Mouse (Mus musculus) neural tube, embryonic 12.5 days (tissue): ENCODE measurements around the gene Tex22. TPM values are rescaled to one million over a fixed set of nuclear protein-coding genes. Genes with fewer than 3 reads are reported as not detected.

ENCODE experiments used
- ATAC-seq: fragments of 200-750 bp; cut with Nextera tagmentation; 2 replicates; pipeline ENCODE4 v1.8.0; 2017; ENCODE audit warnings: low read depth, mild to moderate bottlenecking, moderate TSS enrichment, moderate library complexity; ENCODE audit not compliant: low FRiP score
- H3K27ac ChIP-seq: fragments of 300-500 bp; sonication (generic); 2 replicates; pipeline ENCODE4 v1.5.1; 2016
- H3K27me3 ChIP-seq: fragments of 300-500 bp; sonication (generic); replicated peaks from 2 replicates; pipeline ENCODE4 v1.6.1; 2016; ENCODE audit warnings: mild to moderate bottlenecking
- H3K36me3 ChIP-seq: fragments of 300-500 bp; sonication (generic); 2 replicates; pipeline ENCODE4 v1.6.1; 2016; ENCODE audit warnings: mild to moderate bottlenecking
- H3K4me1 ChIP-seq: fragments of 300-500 bp; sonication (generic); 2 replicates; pipeline ENCODE4 v1.6.1; 2016
- H3K4me2 ChIP-seq: fragments of 300-500 bp; sonication (generic); replicated peaks from 2 replicates; pipeline ENCODE4 v1.6.1; 2016; ENCODE audit warnings: mild to moderate bottlenecking
- H3K4me3 ChIP-seq: fragments of 300-500 bp; sonication (generic); 2 replicates; pipeline ENCODE4 v1.5.1; 2016
- H3K9ac ChIP-seq: fragments of 300-500 bp; sonication (generic); 2 replicates; pipeline ENCODE4 v1.6.1; 2016; ENCODE audit warnings: mild to moderate bottlenecking
- H3K9me3 ChIP-seq: fragments of 300-500 bp; sonication (generic); 2 replicates; pipeline ENCODE4 v1.6.1; 2016; ENCODE audit warnings: mild to moderate bottlenecking
- WGBS: fragments of 180-500 bp; shearing (Covaris S2); methylation state at CpG from one replicate; pipeline ENCODE4 v1.1.7; 2016; 5-methylcytosine and 5-hydroxymethylcytosine counted together
- polyA plus RNA-seq: library from polyadenylated mRNA; unstranded; fragments of >200 nt; fragmentation: Nextera tagmentation; extraction: Ambion mirVana; gene quantifications from 2 replicates; pipeline ENCODE4 v1.2.1, GENCODE M21; 2016

Tex22 gene
- polyA plus RNA-seq, 1 experiment from 2014 or later: not detected

- no peak overlapping the region for H3K27ac ChIP-seq
- H3K4me3 ChIP-seq: no peak overlapping the region
- H3K4me1 ChIP-seq: peaks cover 5% of the 10 kb centered on the region; the same call in 1 of the 2 replicates
- no peaks in the 10 kb centered on the region for H3K9me3 ChIP-seq
- no peak overlapping the region for H3K9ac ChIP-seq
- peaks cover 23% of the 10 kb centered on the region for H3K36me3 ChIP-seq
- no peak overlapping the region for H3K4me2 ChIP-seq
- H3K27me3 ChIP-seq: no peaks in the 10 kb centered on the region
- ATAC-seq: no peak
- 89% methylated on average over 10 of the region's 10 CpGs for WGBS
Measured at GRCm38 (mm10) chr12:113109801-113110200, 35.5 kb downstream of the Tex22 start.

GRCm38 (mm10) chr12:113114141-113114540, 39.8 kb downstream of the Tex22 start:
- H3K27ac ChIP-seq: no peak overlapping the region
- no peak overlapping the region for H3K4me3 ChIP-seq
- WGBS: 97% methylated on average over 4 of the region's 4 CpGs
- H3K4me1 ChIP-seq: peaks cover 5% of the 10 kb centered on the region; the same call in 1 of the 2 replicates
- H3K9ac ChIP-seq: no peak overlapping the region
- no peak for ATAC-seq
- no peak overlapping the region for H3K4me2 ChIP-seq
- peaks cover 56% of the 10 kb centered on the region for H3K36me3 ChIP-seq
- H3K27me3 ChIP-seq: no peaks in the 10 kb centered on the region
- H3K9me3 ChIP-seq: no peaks in the 10 kb centered on the region

GRCm38 (mm10) chr12:113114856-113115538, 40.7 kb downstream of the Tex22 start:
- H3K4me2 ChIP-seq: no peak overlapping the region
- H3K36me3 ChIP-seq: peaks cover 60% of the 10 kb centered on the region
- no peak overlapping the region for H3K27ac ChIP-seq
- no peak overlapping the region for H3K4me3 ChIP-seq
- ATAC-seq: no peak
- no peaks in the 10 kb centered on the region for H3K9me3 ChIP-seq
- H3K4me1 ChIP-seq: no peaks in the 10 kb centered on the region
- no peaks in the 10 kb centered on the region for H3K27me3 ChIP-seq
- no peak overlapping the region for H3K9ac ChIP-seq
- WGBS: 89% methylated on average over 16 of the region's 16 CpGs

- H3K9me3 ChIP-seq: no peaks in the 10 kb centered on the region
- H3K27me3 ChIP-seq: no peaks in the 10 kb centered on the region
- H3K4me2 ChIP-seq: no peak overlapping the region
- H3K27ac ChIP-seq: no peak overlapping the region
- WGBS: 87% methylated on average over 20 of the region's 20 CpGs
- 0 out of 2 replicates have a peak overlapping the region, but pooled peaks have one; percentile 17 for H3K9ac ChIP-seq
- ATAC-seq: peak; percentile 62; the same call in 1 of the 2 replicates
- H3K4me1 ChIP-seq: no peaks in the 10 kb centered on the region
- no peak overlapping the region for H3K4me3 ChIP-seq
- H3K36me3 ChIP-seq: peaks cover 85% of the 10 kb centered on the region
Measured at GRCm38 (mm10) chr12:113119516-113120410, 45.5 kb downstream of the Tex22 start.

- no peaks in the 10 kb centered on the region for H3K9me3 ChIP-seq
- H3K4me1 ChIP-seq: no peaks in the 10 kb centered on the region
- no peak overlapping the region for H3K4me2 ChIP-seq
- H3K36me3 ChIP-seq: peaks cover 99% of the 10 kb centered on the region
- H3K27ac ChIP-seq: no peak overlapping the region
- WGBS: 94% methylated on average over 6 of the region's 6 CpGs
- no peak for ATAC-seq
- H3K4me3 ChIP-seq: no peak overlapping the region
- no peak overlapping the region for H3K9ac ChIP-seq
- H3K27me3 ChIP-seq: no peaks in the 10 kb centered on the region
Measured at GRCm38 (mm10) chr12:113124726-113125125, 50.4 kb downstream of the Tex22 start.

GRCm38 (mm10) chr12:113130732-113131131, 56.4 kb downstream of the Tex22 start:
- no peak overlapping the region for H3K9ac ChIP-seq
- no peaks in the 10 kb centered on the region for H3K4me1 ChIP-seq
- no peaks in the 10 kb centered on the region for H3K9me3 ChIP-seq
- H3K4me3 ChIP-seq: no peak overlapping the region
- no peaks in the 10 kb centered on the region for H3K27me3 ChIP-seq
- no peak overlapping the region for H3K4me2 ChIP-seq
- no peak overlapping the region for H3K27ac ChIP-seq
- peaks cover 100% of the 10 kb centered on the region for H3K36me3 ChIP-seq
- WGBS: 92% methylated on average over 8 of the region's 8 CpGs
- ATAC-seq: no peak

GRCm38 (mm10) chr12:113131601-113132000, 57.3 kb downstream of the Tex22 start:
- no peak for ATAC-seq
- H3K27me3 ChIP-seq: no peaks in the 10 kb centered on the region
- no peak overlapping the region for H3K4me2 ChIP-seq
- 97% methylated on average over 14 of the region's 14 CpGs for WGBS
- H3K4me3 ChIP-seq: no peak overlapping the region
- peaks cover 100% of the 10 kb centered on the region for H3K36me3 ChIP-seq
- H3K9me3 ChIP-seq: no peaks in the 10 kb centered on the region
- H3K9ac ChIP-seq: no peak overlapping the region
- no peaks in the 10 kb centered on the region for H3K4me1 ChIP-seq
- H3K27ac ChIP-seq: no peak overlapping the region

GRCm38 (mm10) chr12:113132567-113132966, 58.3 kb downstream of the Tex22 start:
- H3K9me3 ChIP-seq: no peaks in the 10 kb centered on the region
- H3K4me3 ChIP-seq: no peak overlapping the region
- no peak overlapping the region for H3K9ac ChIP-seq
- no peaks in the 10 kb centered on the region for H3K27me3 ChIP-seq
- WGBS: 86% methylated on average over 2 of the region's 2 CpGs
- no peaks in the 10 kb centered on the region for H3K4me1 ChIP-seq
- ATAC-seq: no peak
- H3K4me2 ChIP-seq: no peak overlapping the region
- peaks cover 100% of the 10 kb centered on the region for H3K36me3 ChIP-seq
- no peak overlapping the region for H3K27ac ChIP-seq

GRCm38 (mm10) chr12:113133260-113133659, 59.0 kb downstream of the Tex22 start:
- no peak overlapping the region for H3K27ac ChIP-seq
- peaks cover 100% of the 10 kb centered on the region for H3K36me3 ChIP-seq
- H3K9ac ChIP-seq: no peak overlapping the region
- H3K4me3 ChIP-seq: no peak overlapping the region
- 90% methylated on average over 9 of the region's 9 CpGs for WGBS
- no peak for ATAC-seq
- no peaks in the 10 kb centered on the region for H3K9me3 ChIP-seq
- H3K27me3 ChIP-seq: no peaks in the 10 kb centered on the region
- peaks cover under 1% of the 10 kb centered on the region; the same call in 1 of the 2 replicates for H3K4me1 ChIP-seq
- H3K4me2 ChIP-seq: no peak overlapping the region

- WGBS: 83% methylated on average over 5 of the region's 5 CpGs
- no peak overlapping the region for H3K27ac ChIP-seq
- H3K4me2 ChIP-seq: no peak overlapping the region
- H3K9ac ChIP-seq: no peak overlapping the region
- no peak for ATAC-seq
- H3K27me3 ChIP-seq: no peaks in the 10 kb centered on the region
- H3K4me1 ChIP-seq: peaks cover 7% of the 10 kb centered on the region
- H3K36me3 ChIP-seq: peaks cover 99% of the 10 kb centered on the region
- no peaks in the 10 kb centered on the region for H3K9me3 ChIP-seq
- no peak overlapping the region for H3K4me3 ChIP-seq
Measured at GRCm38 (mm10) chr12:113133861-113134403, 59.6 kb downstream of the Tex22 start.

- H3K4me2 ChIP-seq: no peak overlapping the region
- H3K36me3 ChIP-seq: peaks cover 93% of the 10 kb centered on the region
- 95% methylated on average over 4 of the region's 4 CpGs for WGBS
- H3K9ac ChIP-seq: no peak overlapping the region
- H3K9me3 ChIP-seq: no peaks in the 10 kb centered on the region
- H3K27me3 ChIP-seq: no peaks in the 10 kb centered on the region
- H3K4me3 ChIP-seq: no peak overlapping the region
- no peak for ATAC-seq
- H3K4me1 ChIP-seq: peaks cover 13% of the 10 kb centered on the region
- no peak overlapping the region for H3K27ac ChIP-seq
Measured at GRCm38 (mm10) chr12:113134502-113134901, 60.2 kb downstream of the Tex22 start.

GRCm38 (mm10) chr12:113135401-113135800, 61.1 kb downstream of the Tex22 start:
- no peak overlapping the region for H3K9ac ChIP-seq
- 93% methylated on average over 7 of the region's 7 CpGs for WGBS
- no peak overlapping the region for H3K4me2 ChIP-seq
- H3K27me3 ChIP-seq: no peaks in the 10 kb centered on the region
- H3K27ac ChIP-seq: no peak overlapping the region
- no peak overlapping the region for H3K4me3 ChIP-seq
- no peak for ATAC-seq
- H3K9me3 ChIP-seq: no peaks in the 10 kb centered on the region
- H3K4me1 ChIP-seq: peaks cover 19% of the 10 kb centered on the region
- peaks cover 84% of the 10 kb centered on the region for H3K36me3 ChIP-seq
